Mouse (Mus musculus): ENCODE results near the gene Bloc1s4.
A peak's percentile ranks its signal among the peaks of the same experiment; 100 is the strongest.

The Bloc1s4 gene

DNA sequence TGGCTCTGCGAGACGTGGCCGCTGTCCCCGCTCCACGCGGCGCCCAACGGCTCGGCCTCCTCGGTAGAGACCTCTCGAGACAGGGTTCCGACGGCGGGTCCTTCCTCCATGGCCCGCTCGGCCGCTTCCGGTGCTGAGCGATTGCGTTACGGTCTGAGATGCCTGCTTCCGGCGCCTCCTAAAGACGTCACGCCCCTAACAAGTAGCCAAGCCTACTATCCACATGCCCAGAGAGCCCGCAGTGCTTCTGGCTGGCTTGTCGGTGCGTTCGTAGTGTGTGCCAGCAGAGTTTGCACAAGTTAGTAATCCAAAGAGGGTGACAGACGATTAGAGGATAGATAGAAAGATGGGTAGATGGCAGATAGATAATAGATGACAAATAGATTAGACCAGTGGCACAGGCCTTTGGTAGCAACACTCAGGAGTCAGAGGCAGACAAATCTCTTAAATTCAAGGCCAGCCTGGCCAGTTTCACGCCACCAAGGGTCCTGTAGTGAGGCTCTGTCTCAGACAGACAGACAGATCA is at the start of gene Bloc1s4:
Bloc1s4 (minus strand) TSS at position 115 of the 526 bp plus-strand sequence.
- DNase-seq (ENCODE audit: low spot score in 2 of 2), result peak; percentile 88 to 89

DNA sequence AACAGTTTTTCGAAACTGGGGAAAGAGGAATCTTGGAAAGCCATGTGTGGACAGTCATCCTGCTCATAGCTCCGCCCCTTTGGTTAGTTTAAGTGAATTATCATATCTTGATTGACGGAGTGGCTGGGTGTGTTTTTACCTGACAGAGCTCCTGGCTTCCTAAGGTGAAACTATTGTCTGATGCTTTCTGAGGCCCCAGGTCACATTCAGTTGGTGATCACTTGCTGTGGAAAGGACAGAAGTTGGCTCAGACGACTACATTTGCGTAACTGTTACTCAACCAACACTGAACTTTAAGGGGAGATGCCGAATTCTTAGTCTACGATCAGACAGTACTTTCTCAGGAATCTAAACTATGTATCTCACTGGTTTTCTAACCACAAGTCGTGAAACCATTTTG is 48.8 kb upstream of the Bloc1s4 start:
- no peak for DNase-seq (ENCODE audit: low spot score in 2 of 2)

DNA sequence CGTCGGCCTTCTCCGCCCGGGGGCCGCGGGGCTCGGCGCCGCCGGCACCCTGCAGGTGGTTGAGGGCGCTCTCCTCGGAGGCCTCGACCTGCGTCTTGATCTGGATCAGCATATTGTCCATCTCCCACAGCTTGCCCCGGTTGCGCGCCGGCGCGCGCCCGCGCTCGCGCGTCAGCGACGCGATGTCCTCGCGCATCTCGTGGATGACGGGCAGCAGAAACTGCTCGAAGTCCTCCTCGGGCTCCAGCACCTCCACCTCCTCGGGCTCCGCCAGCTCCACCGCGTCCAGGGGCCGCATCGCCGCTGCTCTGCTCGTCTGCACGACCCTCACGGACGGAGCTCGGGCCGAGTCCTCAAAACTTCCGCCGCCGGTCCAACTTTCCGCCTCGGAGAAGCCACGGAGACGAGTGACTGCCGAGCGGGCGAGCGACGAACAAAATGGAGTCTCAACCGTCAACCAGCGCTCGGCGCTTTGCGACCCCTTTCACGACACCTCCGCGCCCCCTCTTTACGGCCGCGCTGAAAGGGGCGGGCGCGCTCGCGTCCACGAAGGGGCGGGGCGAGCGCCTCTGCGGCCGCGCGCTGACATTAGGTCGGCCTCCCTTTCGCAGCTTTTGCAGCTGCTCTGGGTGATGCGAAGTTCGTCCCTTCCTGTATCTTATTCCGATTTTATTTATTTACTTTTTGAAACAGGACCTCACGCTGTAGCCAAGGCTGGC is 48.0 kb upstream of the Bloc1s4 start, which contains the start of gene Mrfap1:
Mrfap1 (minus strand) TSS at position 477 of the 719 bp plus-strand sequence.
- peak; percentile 88 to 90 for DNase-seq (ENCODE audit: low spot score in 2 of 2)

DNA sequence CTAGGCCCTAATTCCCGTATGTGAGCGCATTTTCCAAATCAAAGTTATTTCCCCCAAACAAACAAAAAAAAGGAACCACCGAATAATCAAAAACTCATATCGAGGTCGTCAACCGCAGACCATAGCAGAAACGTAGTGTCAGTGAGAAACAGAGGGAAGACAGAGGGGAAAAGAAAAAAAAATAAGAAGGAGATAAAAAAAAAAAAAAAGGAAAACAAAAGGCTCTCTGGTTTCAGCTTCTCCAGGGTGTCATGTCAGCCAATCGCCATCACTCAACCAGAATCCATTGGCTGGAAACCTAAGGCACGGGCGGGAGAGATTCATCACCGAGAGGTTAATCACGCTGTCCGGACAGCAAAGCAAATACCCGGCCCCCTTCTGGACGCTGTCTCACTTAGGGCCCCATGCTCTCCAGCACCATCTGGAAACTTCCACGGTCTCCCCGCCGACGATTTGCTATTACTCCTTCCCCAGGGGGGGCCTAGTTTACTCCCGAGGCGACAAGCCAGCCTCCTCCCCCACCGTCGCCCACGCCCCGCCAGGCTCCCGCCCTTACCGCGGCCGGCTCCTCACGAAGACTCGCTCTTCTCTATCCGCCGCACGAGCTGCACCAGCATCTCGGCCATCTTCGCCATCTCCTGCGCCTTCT is 47.3 kb upstream of the Bloc1s4 start:
- DNase-seq (ENCODE audit: low spot score in 2 of 2), result peak; percentile 54 to 57

DNA sequence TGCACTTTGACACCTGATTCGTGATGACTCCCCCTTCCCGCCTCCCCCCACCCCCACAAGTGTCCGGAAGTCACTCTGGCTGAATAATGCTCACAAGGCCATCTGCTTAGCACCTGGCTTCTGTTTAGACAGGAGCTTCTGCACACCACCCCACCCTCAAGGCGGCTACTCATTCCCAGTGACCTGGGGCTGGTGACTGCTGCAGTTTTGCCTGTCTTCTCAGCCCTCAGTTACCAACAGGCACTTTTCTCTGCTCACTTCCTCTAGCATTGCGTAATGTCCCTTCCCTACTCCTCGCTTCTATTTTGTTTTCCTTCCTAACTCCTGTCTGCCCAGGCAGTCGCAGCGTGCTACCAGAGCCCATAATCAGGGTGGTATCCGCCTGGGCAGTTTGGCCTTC is 43.4 kb upstream of the Bloc1s4 start:
- DNase-seq (ENCODE audit: low spot score in 2 of 2), result no peak

DNA sequence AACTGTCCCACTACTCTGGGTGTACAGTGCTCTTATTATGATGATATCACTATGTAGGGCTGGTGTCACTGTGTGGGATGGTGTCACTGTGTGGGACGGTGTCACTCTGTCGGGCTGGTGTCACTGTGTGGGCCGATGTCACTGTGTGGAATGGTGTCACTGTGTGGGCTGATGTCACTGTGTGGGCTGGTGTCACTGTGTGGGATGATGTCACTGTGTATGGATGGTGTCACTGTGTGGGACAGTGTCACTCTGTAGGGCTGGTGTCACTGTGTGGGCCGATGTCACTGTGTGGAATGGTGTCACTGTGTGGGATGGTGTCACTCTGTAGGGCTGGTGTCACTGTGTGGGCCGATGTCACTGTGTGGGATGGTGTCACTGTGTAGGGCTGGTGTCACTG is 37.6 kb upstream of the Bloc1s4 start:
- no peak for DNase-seq (ENCODE audit: low spot score in 2 of 2)

- DNase-seq (ENCODE audit: low spot score in 2 of 2), result no peak
Measured at GRCm38 (mm10) chr5:36779512-36779911, 31.1 kb upstream of the Bloc1s4 start.

DNA sequence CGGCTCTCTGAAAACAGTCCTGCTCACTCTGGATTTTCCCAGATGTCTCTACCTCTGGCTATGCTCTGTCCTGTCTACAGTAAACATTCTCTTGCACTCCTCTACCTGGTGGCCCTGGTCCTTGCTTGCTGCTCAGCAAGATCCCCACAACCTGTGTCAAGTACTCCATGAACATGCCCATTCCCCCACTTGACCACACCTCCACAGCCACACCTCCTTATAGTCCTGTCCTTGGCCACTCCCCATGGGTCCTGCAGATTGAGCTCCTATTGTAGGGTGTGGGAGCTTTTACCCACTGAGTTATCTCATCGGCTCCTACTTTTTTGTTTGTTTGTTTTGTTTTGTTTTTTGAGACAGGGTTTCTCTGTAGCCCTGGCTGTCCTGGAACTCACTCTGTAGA is 30.5 kb upstream of the Bloc1s4 start:
- DNase-seq (ENCODE audit: low spot score in 2 of 2), result no peak

- no peak for DNase-seq (ENCODE audit: low spot score in 2 of 2)
Measured at GRCm38 (mm10) chr5:36777186-36777585, 28.7 kb upstream of the Bloc1s4 start.

- no peak for DNase-seq (ENCODE audit: low spot score in 2 of 2)
Measured at GRCm38 (mm10) chr5:36776021-36776575, 27.6 kb upstream of the Bloc1s4 start.

DNA sequence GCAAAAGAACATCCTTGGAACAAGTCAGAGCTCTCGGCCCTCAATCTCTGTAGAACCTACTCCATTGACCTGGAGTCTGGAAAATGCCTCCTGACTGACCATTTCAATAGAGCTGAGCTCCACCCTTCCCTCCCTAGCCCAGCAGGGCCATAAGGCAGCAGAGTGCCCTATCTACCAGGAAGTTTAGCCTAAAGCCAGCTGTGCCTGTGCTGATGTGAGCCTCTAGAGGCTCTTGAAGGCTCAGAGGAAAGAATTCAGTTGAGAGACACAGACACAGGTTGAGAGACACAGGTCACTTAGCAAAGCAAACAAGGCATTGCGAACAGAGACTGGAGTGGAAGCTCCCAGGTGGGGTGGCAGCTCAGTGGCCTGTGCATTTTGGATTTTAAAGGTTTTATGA is 26.9 kb upstream of the Bloc1s4 start:
- DNase-seq (ENCODE audit: low spot score in 2 of 2), result no peak

GRCm38 (mm10) chr5:36772586-36772985 is 24.1 kb upstream of the Bloc1s4 start:
- no peak for DNase-seq (ENCODE audit: low spot score in 2 of 2)

DNA sequence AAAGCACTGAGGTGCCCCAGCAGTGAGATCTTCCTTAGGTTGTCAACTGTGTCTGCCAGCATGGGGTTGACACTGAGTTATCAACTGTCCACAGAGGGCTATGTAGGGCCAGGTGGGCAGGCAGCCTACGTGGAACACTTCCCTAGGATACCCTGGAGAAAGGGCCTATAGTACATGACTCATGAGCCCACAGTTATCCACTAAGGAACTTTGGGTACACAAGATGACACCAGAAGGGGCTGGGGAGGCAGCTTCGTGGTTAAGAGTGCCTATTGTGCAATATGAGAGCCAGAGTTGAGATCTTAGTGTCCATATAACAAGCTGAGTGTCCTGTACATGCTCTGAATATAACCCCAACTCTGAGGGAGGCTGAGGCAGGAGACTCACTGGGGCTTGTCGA is 21.2 kb upstream of the Bloc1s4 start:
- no peak for DNase-seq (ENCODE audit: low spot score in 2 of 2)

GRCm38 (mm10) chr5:36766958-36767703 is 18.7 kb upstream of the Bloc1s4 start:
- no peak for DNase-seq (ENCODE audit: low spot score in 2 of 2)

DNA sequence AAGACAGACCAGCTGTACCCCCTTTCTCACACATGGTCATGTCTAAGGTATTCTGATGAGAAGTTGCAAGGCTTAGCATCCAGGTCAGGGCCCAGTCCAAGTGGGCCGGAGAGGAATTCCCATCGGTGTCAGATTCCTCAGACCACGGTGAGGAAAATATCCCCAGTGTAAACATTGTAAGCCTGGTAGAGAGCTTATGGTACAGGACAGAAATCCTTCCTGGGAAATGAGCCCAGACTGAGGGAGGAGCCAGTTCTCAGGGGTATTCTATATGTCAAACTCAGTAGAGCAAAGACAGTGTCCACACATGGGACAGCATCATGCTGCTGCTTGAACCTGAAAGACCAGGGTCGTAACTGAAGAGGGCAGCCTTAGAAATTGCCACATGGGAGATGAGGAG is 11.4 kb upstream of the Bloc1s4 start:
- no peak for DNase-seq (ENCODE audit: low spot score in 2 of 2)

- no peak for DNase-seq (ENCODE audit: low spot score in 2 of 2)
Measured at GRCm38 (mm10) chr5:36757033-36757432, 8.6 kb upstream of the Bloc1s4 start.

DNA sequence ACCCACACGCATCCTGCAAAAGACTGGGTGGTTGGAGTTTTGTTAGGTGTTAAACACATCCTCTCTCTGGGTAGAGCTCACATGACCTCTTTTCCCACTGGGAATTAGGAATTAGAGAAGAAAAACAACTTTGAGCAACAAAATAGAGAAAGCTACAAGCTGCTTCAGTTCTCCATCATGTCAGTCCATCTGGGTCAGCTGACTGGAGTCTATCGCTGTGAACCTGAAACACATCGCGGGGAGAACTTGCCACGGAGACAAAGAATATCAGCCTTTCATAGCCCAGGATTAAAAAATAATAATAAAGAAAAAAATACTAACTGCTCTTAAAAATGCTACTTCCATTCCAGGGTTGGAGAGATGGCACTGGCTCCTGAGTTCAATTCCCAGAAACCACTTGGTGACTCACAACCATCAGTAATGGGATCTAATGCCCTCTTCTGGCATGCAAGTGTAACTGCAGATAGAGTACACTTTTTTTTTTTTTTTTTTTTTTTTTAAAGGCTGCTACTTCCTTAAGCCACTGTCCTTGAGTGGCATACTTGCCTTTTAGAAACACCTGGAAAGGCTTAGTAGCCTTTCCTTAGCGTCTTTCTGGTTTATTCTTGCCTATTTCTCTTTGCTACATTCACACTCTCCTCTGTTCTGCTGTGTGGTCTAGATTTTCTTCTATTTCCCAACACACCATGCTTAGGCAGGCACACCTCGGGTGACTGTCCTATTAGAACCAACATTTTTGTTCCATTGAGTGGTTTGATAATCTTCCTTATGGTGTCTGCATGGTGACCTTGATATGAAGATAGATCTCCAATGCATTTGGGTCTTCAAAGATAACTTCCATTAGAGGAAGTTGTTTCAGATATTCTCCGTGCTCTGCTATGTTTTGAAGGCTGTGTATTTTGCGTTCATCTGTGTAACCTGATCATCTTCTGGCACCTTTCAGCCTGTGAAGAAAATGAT is 1.9 kb upstream of the Bloc1s4 start:
- DNase-seq (ENCODE audit: low spot score in 2 of 2), result no peak

GRCm38 (mm10) chr5:36747794-36748535 is 485 bp downstream of the Bloc1s4 start:
- no peak for DNase-seq (ENCODE audit: low spot score in 2 of 2)

GRCm38 (mm10) chr5:36747071-36747470 is 1.4 kb downstream of the Bloc1s4 start:
- no peak for DNase-seq (ENCODE audit: low spot score in 2 of 2)

Measured in frontal cortex, postnatal 14 days (tissue).